Mouse (Mus musculus) liver, embryonic 14.5 days (tissue): ENCODE measurements around the gene Mlycd. TPM values are rescaled to one million over a fixed set of nuclear protein-coding genes. Genes with fewer than 3 reads are reported as not detected.

Experiments
- ATAC-seq: fragments of 200-750 bp; cut with Nextera tagmentation; 2 replicates; pipeline ENCODE4 v1.8.0; 2017; ENCODE audit warnings: moderate number of reproducible peaks, mild to moderate bottlenecking, moderate library complexity; ENCODE audit not compliant: insufficient read depth
- DNase-seq, 3 experiments: peaks; one replicate each; pipeline ENCODE4 v3.0.0-alpha.2; 2012 to 2013; ENCODE audit warnings: low read depth in 3 of 3, low spot score in 3 of 3
- H3K27ac ChIP-seq: fragments of 300-500 bp; sonication (generic); 2 replicates; pipeline ENCODE4 v1.5.1; 2014; ENCODE audit warnings: moderate library complexity, mild to moderate bottlenecking, control low read depth, inconsistent platforms
- H3K27me3 ChIP-seq: fragments of 300-500 bp; sonication (generic); 2 replicates; pipeline ENCODE4 v1.6.1; 2014; ENCODE audit warnings: mild to moderate bottlenecking, low read length, moderate library complexity; ENCODE audit not compliant: control insufficient read depth, insufficient read depth
- H3K36me3 ChIP-seq: fragments of 300-500 bp; sonication (generic); replicated peaks from 2 replicates; pipeline ENCODE4 v1.6.1; 2014; ENCODE audit warnings: low read depth; ENCODE audit not compliant: control insufficient read depth, insufficient read depth
- H3K4me1 ChIP-seq, 2 experiments: fragments of 200-500 bp in 1 of 2; fragments of 300-500 bp in 1 of 2; sonication (generic) in 1 of 2; replicated peaks; 2 replicates each; pipeline ENCODE4 v1.6.1; 2012 to 2014; ENCODE audit warnings: antibody characterized with exemption in 1 of 2, inconsistent platforms in 1 of 2, low read length in 1 of 2; ENCODE audit not compliant: control insufficient read depth in 2 of 2, insufficient read depth in 2 of 2
- H3K4me2 ChIP-seq: fragments of 300-500 bp; sonication (generic); 2 replicates; pipeline ENCODE4 v1.6.1; 2014; ENCODE audit warnings: low read depth, mild to moderate bottlenecking, control low read depth, moderate library complexity
- H3K4me3 ChIP-seq, 2 experiments: fragments of 200-500 bp in 1 of 2; fragments of 300-500 bp in 1 of 2; sonication (generic) in 1 of 2; 2 replicates each; pipeline ENCODE4 v1.5.1; 2012 to 2014; ENCODE audit warnings: low read depth in 2 of 2, low read length in 2 of 2, mild to moderate bottlenecking in 2 of 2, control low read depth in 1 of 2, inconsistent platforms in 1 of 2, moderate library complexity in 1 of 2; ENCODE audit not compliant: insufficient read depth in 1 of 2
- H3K9ac ChIP-seq: fragments of 300-500 bp; sonication (generic); replicated peaks from 2 replicates; pipeline ENCODE4 v1.6.1; 2014; ENCODE audit warnings: mild to moderate bottlenecking, control low read depth, moderate library complexity
- H3K9me3 ChIP-seq: fragments of 300-500 bp; sonication (generic); 2 replicates; pipeline ENCODE4 v1.6.1; 2016; ENCODE audit warnings: low read length, mixed read lengths; ENCODE audit not compliant: control insufficient read depth
- CTCF ChIP-seq: IDR thresholded peaks from 2 replicates; pipeline ENCODE4 v1.5.1; 2016; ENCODE audit warnings: antibody characterized with exemption, low read depth, control low read depth
- EP300 ChIP-seq: IDR thresholded peaks from 2 replicates; pipeline ENCODE4 v1.6.1; 2016; ENCODE audit warnings: antibody characterized with exemption, low read depth
- WGBS: fragments of 180-500 bp; shearing (Covaris S2); extraction: QIAGEN DNeasy Blood & Tissue Kit; methylation state at CpG from one replicate; pipeline ENCODE4 v1.1.7; 2014; ENCODE audit not compliant: insufficient replicate concordance; 5-methylcytosine and 5-hydroxymethylcytosine counted together
- polyA plus RNA-seq, 2 experiments: library from polyadenylated mRNA; depleted of rRNA in 1 of 2; stranded (reverse) in 1 of 2; unstranded in 1 of 2; fragments of >200 nt; fragmentation: Nextera tagmentation in 1 of 2; extraction: Ambion mirVana in 1 of 2; gene quantifications; 2 replicates each; pipeline versions ENCODE4 v1.2.1 to v1.2.3; 2012 to 2014

The Mlycd gene
- polyA plus RNA-seq, 2 experiments = 6.0 to 8.1 TPM

- no peaks in the 10 kb centered on the region for H3K9me3 ChIP-seq
- no peaks in the 10 kb centered on the region for H3K36me3 ChIP-seq
- no peak overlapping the region for H3K27ac ChIP-seq
- H3K4me1 ChIP-seq = peaks cover 0 to 23% of the 10 kb centered on the region in 2 experiments; a peak in 1 of 4 replicates
- TF ChIP-seq CTCF (no peak), EP300 (no peak)
- no peak overlapping the region for H3K4me2 ChIP-seq
- WGBS = 61% methylated on average over 12 of the region's 12 CpGs
- H3K27me3 ChIP-seq = no peaks in the 10 kb centered on the region
- no peak overlapping the region for H3K9ac ChIP-seq
- no peak for DNase-seq
- H3K4me3 ChIP-seq = no peak overlapping the region
- ATAC-seq = no peak
Measured at GRCm38 (mm10) chr8:119427634-119428349, 33.1 kb downstream of the Mlycd start.

DNA sequence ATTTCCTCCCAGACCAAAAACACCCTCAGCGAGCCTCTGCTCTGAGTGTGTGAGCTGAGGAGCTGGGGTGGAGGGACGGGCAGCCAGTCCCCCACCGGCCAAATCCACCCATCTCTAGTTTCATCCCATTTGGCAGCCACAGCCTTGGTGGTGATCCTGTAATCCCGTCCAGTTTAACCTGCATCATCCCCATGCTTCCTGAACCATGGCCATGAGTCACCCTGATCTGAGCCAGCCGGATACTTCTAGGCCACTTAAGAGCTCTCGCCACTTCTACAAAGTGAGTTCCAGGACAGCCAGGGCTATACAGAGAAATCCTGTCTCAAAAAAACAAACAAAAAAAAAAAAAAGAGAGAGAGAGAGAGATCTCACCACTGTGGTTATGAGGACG lies 33.7 kb downstream of the Mlycd start:
- DNase-seq = no peak
- Histone ChIP-seq H3K4me2 (no peak overlapping the region), H3K4me3 (no peak overlapping the region), H3K27ac (no peak overlapping the region), H3K9me3 (no peaks in the 10 kb centered on the region), H3K36me3 (no peaks in the 10 kb centered on the region), H3K4me1 (peaks cover 0 to 23% of the 10 kb centered on the region in 2 experiments; a peak in 2 of 4 replicates), H3K27me3 (no peaks in the 10 kb centered on the region), H3K9ac (no peak overlapping the region)
- WGBS = 58% methylated on average over 7 of the region's 7 CpGs
- no peak for ATAC-seq
- TF ChIP-seq EP300 (no peak), CTCF (no peak)

DNA sequence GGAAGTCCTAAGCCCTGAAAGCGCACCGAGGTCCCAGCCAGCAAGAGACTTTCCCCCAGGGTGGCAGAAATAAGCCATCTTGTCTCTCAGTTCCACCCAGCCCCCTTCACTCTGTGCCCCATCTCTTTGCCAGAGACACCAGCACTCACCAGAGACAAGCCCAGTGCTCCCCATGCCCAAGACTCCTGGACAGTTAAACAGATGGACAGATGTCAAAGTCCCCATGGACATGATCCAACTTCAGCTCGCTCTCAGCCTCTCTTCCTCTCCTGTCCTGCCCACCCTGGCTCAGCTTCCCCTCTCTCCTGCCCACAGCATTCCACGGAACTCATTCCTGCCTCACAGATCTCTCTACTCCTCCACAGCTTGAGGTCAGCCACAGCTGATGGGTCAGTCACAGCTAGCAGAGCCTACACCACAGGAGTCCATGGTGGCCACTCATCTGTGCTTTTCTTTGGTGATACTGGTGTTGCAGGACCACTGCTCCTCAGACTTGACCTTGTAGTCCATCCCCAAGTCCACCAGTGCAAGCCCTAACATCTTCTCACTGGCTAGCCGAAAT lies 34.2 kb downstream of the Mlycd start:
- DNase-seq (no peak), ATAC-seq (no peak)
- Histone ChIP-seq H3K27me3 (no peaks in the 10 kb centered on the region), H3K9me3 (no peaks in the 10 kb centered on the region), H3K4me2 (no peak overlapping the region), H3K4me3 (no peak overlapping the region), H3K36me3 (no peaks in the 10 kb centered on the region), H3K4me1 (peaks cover 0 to 20% of the 10 kb centered on the region in 2 experiments; a peak in 2 of 4 replicates), H3K27ac (no peak overlapping the region), H3K9ac (no peak overlapping the region)
- 37% methylated on average over 5 of the region's 5 CpGs for WGBS
- TF ChIP-seq CTCF = no peak
- no peak for TF ChIP-seq EP300

GRCm38 (mm10) chr8:119429552-119429951 lies 34.9 kb downstream of the Mlycd start:
- H3K9ac ChIP-seq = no peak overlapping the region
- no peaks in the 10 kb centered on the region for H3K36me3 ChIP-seq
- no peak for TF ChIP-seq EP300
- no peak for TF ChIP-seq CTCF
- DNase-seq (no peak), ATAC-seq (no peak)
- peaks cover 0 to 21% of the 10 kb centered on the region in 2 experiments; a peak in 2 of 4 replicates for H3K4me1 ChIP-seq
- H3K27me3 ChIP-seq = no peaks in the 10 kb centered on the region
- WGBS = 67% methylated on average over 3 of the region's 3 CpGs
- no peaks in the 10 kb centered on the region for H3K9me3 ChIP-seq
- no peak overlapping the region for H3K27ac ChIP-seq
- H3K4me3 ChIP-seq = no peak overlapping the region
- H3K4me2 ChIP-seq = no peak overlapping the region

- 51% methylated on average over 8 of the region's 8 CpGs for WGBS
- Histone ChIP-seq H3K4me1 (peaks cover 0 to 18% of the 10 kb centered on the region in 2 experiments; a peak in 2 of 4 replicates), H3K4me2 (no peak overlapping the region), H3K4me3 (no peak overlapping the region), H3K27ac (no peak overlapping the region), H3K9me3 (no peaks in the 10 kb centered on the region), H3K9ac (no peak overlapping the region), H3K36me3 (no peaks in the 10 kb centered on the region), H3K27me3 (no peaks in the 10 kb centered on the region)
- TF ChIP-seq CTCF (no peak), EP300 (no peak)
- DNase-seq (no peak), ATAC-seq (peak; percentile 40)
Measured at GRCm38 (mm10) chr8:119430250-119430649, 35.6 kb downstream of the Mlycd start.
